Mouse (Mus musculus): ENCODE data around the gene 6430548M08Rik.

DNA sequence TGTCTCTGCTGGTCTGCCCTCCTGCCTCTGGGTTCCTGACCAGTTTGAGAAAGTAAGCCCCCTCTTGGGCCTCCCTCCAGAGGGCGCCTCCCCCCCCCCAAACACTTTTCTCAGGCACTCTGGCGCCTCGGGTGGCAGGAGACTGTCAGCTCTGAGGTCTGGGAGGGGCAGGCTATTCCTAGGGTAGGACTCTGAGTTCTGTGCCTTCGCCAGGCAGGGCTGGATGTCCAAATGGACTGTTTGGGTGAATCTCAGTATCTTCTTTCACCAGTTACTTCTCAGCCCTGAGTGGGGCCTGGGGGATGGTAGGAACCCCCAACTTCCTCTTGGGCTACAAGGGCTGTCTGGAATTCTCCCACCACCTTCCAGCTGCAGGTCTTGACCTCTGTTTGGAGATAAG lies 97.4 kb downstream of the 6430548M08Rik start:
- TF ChIP-seq HCFC1 (IDR thresholded peaks at IDR 0.05; ENCODE audit: borderline replicate concordance, insufficient read depth, low read length) (no peak), ZC3H11A (IDR thresholded peaks at IDR 0.05; ENCODE audit: borderline replicate concordance, low read depth, low read length) (no peak), MAFK (IDR thresholded peaks at IDR 0.05; ENCODE audit: insufficient read depth, low read depth, low read length) (no peak), CHD2 (IDR thresholded peaks at IDR 0.05; ENCODE audit: low read depth, low read length) (no peak)
